Mouse (Mus musculus): ENCODE results near the gene Ralgapb.
A peak's percentile ranks its signal among the peaks of the same experiment; 100 is the strongest.

GRCm38 (mm10) chr2:158360873-158361677 lies 48.6 kb upstream of the Ralgapb start:
- peak; percentile 78; the same call in 1 of the 2 replicates for TF ChIP-seq CTCF (IDR thresholded peaks at IDR 0.05; ENCODE audit: control insufficient read depth, insufficient read depth, insufficient replicate concordance, low read depth, low read length)
- peak; percentile 88 for TF ChIP-seq POLR2A (IDR thresholded peaks at IDR 0.05; ENCODE audit: control insufficient read depth, low read depth, low read length)

All from testis, adult 2 months (tissue).